Mouse (Mus musculus): ENCODE measurements at regions not wholly inside any gene's neighbourhood (a gene's known extent, or its start where the extent isn't known, plus 50 kb on each side); places are given as distances from the start of the nearest gene placed in this dataset.
"Not testable (repeated sequence)": the region's sequence is repeated elsewhere in the genome, so short reads cannot be mapped to it uniquely, and the experiment has no call there.

DNA sequence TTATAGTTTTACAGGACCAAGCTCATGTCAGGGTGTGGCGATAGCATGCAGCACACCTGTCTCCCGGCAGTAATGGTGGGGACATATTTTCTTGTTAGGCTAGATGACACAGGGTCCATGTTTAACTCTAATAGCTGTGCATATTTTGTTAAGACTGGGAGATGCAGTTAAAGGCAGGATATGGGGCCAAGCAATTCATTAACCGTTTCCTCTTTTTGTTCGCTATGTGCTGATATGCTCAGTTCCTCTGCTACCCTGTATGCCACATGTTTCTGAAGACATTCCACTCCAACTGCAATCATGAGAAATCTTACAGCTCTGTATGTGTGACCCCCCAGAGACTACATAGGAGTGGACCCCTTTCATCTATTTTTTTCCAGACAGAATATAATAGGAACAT, 104.0 kb upstream of the Stt3b start:
- intact Hi-C loops (cut with DNase I): no loop called here
- no peak for DNase-seq

DNA sequence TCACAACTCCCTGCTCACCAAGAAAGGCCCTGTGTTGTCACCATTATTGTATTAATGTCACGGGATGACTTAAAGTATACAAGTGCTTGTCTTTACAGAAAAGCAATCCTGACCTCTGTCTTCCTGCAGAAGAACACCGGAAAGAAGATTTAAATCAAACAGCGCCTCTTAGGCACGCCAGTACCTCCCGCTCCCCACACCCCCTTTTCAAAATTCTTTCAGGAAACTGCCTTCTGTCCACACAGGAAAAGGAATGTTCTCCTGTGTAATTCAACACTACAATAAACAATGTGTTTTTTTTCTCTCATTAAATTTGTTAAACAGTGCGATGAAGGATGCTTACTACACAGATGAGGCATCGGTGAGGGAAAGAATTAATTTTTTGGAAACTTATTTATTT, 112.6 kb upstream of the Stt3b start:
- no peak for DNase-seq
- intact Hi-C loops (cut with DNase I): no loop called here

DNA sequence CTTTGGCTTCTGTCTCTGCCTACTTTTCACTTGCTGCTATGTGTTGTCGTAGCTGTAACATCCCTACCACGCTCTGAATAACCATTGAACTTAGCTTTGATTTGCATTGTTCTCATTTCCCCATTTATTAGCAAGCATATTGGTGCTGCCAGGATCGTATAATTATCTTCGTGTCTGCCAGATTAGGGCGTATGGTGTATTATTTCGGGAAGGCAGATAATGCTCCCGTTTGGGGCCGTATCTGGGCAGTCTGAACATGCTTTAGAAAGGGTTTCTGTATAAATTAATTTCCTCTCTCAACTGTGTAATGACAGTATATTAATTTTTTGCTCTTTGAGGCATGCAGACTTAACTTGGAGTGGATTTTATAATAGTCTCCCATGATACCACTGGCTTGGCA, 116.5 kb upstream of the Stt3b start:
- intact Hi-C loops (cut with DNase I): no loop called here

DNA sequence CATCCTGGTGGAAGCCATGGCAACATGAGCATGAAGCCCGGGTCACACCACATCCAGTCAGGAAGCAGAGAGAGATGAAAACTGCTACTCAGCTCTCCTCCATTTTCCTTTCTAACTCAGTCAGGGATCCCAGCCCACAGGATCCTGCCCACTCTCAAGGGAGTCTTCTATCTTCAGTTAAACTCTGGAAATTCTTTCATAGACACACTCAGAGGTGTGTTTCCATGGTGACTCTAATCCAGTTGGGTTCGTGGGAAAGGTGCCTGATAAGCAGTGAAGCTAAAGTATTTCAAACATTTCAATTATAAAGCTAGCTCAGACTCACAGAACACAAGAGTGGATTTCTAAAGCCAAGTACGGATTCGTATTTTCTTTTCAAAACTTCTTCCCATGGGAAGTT, 120.0 kb upstream of the Stt3b start:
- intact Hi-C loops (cut with DNase I): no loop called here
- no peak for DNase-seq

More for the DNA sequence above, 116.5 kb upstream of the Stt3b start:
- DNase-seq: no peak

DNA sequence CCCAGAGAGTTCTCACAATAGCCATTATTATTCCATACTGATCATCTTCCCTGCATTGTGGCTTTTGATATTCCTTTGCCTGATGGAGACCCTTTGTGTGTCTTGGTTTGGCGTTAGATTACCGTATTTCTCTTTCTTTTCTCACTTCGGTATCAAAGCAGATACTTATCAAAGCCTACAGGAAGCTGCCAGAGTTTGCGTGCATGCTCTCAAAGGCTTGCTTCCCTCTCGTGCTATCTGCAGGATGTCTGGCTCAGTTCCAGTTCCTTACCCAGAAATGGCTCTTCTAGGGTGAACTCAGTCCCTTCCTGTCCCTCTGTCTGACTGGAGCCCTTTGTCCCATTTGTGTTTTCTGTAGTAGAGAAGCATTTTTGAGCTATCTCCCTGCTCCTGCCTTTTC, 124.5 kb upstream of the Stt3b start:
- peak in 1 of 2 experiments; percentile 4 for DNase-seq
- intact Hi-C loops (cut with DNase I): no loop called here

DNA sequence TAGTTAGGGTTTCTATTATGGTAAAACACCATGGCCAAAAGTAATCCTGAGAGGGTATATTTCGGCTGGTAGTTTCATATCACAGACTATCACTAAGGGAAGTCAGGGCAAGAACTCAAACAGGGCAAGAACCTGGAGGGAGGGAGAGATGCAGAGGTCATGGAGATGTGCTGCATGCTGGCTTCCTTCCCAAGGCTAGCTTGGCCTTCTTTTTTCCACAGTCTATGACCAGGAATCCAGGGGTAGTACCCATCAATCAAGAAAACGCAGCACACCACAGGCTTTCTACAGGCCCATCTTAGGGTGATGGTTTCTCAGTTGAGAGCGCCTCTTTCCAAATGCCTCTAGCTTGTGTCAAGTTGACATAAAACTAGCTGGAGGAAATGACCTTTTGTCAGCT, 126.1 kb upstream of the Stt3b start:
- intact Hi-C loops (cut with DNase I): no loop called here
- no peak for DNase-seq

DNA sequence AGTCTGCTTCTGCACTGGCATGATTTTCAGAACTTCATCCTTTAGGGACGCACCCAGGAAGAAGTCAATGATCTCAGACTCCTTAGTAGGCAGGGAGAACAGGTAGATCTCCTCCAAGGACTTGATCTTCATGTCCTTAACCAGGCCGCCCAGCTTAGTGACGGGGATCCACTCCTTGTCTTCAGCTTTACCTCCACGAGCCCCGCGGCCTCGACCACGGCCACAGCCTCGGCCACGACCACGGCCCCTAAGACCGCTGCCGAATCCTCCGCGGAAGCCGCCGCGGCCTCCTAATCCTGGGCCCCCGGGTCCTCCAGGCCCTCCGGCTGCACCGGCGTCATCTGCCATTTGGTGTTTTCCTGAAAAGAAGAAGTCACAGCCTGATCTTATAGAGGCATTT, 128.0 kb upstream of the Stt3b start:
- DNase-seq; intact Hi-C loops (cut with DNase I): not testable (repeated sequence)

DNA sequence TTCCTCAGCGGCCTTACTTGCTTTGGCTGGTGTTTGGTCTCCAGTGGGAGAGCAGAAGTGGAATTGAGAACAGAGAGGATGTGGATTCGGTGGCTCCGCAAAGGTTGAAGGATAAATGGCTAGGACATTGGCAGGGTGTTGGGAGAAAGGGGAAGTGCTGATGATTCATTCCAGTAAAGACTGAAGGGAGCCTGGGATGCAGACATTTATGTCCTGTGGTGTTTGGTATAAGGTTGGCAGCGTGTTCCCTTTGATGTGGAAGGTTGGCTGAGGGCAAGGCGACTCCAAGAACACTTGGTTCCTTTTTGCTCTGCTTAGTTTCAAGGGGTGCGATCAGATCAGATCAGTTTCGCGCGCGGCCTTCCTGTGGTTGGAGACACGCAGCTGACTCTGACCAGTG, 136.5 kb upstream of the Stt3b start:
- no peak for DNase-seq
- intact Hi-C loops (cut with DNase I): no loop called here

DNA sequence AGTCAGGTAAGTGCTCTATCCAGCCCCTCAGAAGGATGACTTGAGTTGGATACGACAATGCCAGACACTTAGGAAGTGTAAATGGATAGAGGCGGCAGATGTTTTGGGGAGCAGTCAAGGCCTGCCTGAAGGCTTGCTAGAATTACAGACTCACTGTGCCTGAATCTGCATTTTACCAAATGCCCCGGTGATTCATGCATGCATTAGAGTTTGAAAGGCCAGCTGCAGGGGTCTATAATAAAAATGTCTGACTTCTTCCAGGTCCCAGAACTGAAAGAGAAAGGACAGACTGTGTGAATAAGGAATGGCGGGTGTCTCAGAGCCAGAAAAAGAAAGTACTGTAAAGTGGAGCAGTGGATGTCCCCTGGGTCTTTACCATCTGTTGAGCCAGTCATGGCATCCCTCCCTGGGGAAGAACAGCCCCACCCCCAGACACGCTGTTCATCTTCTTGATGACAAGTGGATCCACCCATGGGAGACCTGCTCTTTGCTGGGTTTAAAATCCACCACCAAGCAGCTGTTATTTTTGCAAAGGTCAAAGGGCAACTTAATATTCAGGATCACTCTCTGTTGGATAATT, 140.6 kb upstream of the Stt3b start:
- intact Hi-C loops (cut with DNase I): no loop called here
- DNase-seq: no peak

DNA sequence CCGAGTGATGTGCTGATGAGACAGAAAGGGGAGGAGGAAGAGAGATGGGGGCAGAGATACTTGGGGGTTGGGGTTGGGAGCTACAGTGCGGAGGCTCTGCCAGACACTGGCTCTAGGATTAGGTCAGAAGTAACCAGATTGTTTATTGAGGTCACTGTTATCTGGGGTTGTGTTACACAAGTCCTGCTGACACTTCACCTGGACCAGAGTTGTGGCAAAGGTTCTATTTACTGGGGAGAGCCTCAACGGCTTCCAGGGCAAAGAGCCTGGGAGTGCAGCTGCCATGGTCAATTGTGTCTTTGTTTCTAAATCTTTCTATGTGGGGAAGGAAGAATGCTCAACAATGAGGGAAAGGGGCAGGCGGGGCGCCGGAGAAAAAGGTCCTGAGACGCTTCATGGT, 144.6 kb upstream of the Stt3b start:
- DNase-seq: no peak
- intact Hi-C loops (cut with DNase I): no loop called here

DNA sequence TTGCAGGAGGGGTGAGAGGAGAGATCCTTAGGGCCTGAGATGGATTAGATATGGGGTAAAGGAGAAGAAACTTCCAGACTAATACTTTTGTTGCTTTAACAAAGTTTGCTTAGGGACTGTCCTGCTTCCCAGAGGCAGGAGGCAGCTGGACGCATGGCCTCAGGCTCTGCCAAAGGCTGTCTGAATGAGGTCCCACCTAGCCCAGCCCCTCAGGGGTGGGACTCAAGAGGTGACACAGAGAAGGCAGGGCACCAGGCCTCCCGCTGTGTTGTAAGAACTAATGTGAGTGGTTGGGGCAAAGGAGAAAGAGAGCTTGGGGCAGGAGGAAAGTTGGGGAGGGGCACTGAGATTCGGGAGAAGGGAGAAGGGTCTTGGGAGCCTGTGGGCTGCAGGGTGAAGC, 145.9 kb upstream of the Stt3b start:
- intact Hi-C loops (cut with DNase I): no loop called here

DNA sequence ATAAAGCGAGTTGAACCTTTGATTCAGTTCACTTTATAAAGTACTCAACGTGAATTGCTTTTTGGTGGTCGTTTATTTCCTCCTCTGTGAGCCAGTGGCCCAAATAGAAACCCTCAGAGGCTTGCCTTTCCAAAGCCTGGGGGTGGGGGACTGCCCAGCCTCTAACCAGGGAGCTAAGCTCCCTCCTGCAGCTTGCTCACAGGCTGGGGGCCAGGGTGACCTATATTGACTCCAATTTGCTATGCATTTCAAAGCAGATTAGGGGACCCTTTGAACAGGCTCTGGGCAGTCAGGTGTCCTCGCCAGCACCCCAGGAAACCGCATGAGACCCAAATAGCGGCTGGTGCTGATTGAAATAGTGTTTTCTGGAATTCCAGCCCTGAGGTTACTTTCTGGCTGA, 146.4 kb upstream of the Stt3b start:
- intact Hi-C loops (cut with DNase I): no loop called here
- DNase-seq: no peak

More for the DNA sequence above, 145.9 kb upstream of the Stt3b start:
- no peak for DNase-seq

DNA sequence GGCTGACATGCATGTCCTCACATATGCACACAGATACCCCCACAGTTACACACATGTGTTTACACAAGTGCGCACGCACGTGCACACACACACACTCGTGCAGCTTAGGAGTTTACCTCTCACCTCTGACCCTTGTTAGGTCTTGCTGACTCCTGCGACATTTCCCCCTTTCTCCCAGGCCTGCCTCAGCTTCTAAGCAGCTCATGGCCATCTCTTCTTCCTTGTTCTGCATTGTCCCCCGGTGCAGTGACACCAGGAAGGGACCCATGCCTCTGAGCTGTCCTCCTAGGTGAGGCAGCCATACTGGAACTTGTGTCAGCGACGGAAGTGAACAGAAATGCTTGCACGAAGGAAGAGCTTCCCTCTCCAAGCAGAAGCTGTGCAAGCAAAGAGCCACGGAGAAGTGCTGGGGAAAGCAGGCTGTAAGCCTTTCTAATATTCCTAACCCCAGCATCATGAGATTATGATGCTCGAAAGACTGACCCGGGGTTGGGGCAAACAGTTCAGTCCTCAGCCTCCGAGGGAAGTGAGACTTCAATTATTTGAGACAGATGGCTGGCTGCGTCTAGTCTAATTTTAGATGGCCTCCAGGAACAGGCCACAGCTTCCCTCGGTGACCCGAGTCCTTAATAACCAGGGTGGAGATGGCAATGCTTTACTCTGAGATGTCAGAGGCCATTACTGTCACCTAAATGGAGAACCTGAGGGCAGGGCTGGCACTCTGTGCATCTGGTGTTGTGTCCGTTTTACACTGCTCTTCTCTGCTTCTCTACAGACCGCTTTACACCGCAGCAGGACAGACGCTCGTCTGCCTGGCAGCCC, 147.9 kb upstream of the Stt3b start:
- DNase-seq: no peak
- intact Hi-C loops (cut with DNase I): no loop called here

DNA sequence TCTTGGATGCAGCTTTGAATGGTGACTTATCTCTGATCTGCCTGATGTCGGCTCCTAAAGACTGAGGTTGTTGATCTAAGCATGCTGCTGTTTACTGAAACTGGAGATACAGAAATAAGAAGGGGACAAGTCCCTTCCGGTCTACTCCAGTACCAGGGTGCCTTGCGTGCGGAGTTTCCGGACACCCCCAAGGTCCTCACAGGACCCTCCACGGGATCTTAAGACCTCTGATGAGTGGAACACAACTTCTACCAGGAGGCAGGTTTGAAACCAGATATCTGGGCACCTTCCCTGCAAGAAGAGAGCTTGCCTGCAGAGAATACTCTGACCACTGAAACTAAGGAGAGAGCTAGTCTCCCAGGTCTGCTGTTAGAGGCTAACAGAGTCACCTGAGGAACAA, 148.9 kb upstream of the Stt3b start:
- intact Hi-C loops (cut with DNase I): not testable (repeated sequence)

DNA sequence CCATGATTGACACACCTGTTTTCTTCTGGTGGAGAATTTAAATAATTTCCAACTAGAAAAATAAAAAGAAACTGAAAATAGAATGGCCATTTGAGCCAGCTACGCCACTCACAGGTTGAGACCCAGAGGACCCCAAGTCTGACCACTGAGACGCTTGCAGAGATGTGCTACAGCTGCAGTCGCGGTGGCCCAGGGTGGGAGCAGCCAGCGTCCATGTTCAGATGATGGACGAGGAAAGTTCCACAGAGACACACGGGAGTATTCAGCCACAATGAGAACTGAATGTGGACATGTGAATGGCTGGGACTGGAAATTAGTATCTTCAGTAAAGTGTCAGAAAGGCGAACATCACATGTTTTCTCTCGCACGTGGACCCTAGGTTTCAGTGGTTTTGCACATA, 155.1 kb upstream of the Stt3b start:
- DNase-seq: no peak
- intact Hi-C loops (cut with DNase I): no loop called here

More for the DNA sequence above, 148.9 kb upstream of the Stt3b start:
- DNase-seq: not testable (repeated sequence)

DNA sequence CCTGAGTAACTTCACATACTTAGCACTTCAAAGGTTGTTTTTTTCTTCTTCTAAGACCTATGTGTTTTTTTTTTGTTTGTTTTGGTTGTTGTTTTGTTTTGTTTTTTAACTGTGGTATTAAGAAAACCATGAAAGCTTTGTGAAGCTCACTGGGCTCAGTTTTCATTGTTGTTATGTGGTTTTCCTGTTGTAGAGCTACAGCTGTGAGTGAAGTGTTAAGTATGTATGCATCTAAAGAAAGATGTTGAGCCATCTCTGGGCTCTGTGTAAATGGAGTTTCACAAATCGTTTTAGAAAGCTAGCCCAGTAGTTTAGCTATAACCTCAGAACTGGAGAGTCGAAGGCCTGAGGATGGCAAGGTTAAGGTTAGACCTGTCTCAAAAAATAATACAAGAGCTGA, 158.4 kb upstream of the Stt3b start:
- DNase-seq: no peak
- intact Hi-C loops (cut with DNase I): no loop called here

DNA sequence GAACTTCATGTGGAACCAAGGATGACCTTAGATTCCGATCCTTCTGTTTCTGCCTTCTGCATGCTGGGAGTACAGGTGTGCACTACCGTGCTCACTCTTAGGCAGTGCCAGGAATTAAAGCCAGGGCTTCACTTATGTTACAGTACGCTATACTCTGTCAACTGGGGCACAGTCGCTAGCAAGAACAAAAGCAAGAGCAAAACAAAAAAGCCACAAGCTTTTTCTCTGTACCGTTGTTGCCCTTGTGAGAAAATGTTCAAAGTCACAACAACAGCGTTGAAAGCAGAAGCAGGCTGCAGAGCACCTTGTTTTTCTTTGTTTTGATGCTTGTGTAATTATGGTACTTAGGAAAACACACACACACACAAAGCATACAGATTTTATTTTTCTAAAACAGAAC, 161.4 kb upstream of the Stt3b start:
- DNase-seq: no peak
- intact Hi-C loops (cut with DNase I): no loop called here

DNA sequence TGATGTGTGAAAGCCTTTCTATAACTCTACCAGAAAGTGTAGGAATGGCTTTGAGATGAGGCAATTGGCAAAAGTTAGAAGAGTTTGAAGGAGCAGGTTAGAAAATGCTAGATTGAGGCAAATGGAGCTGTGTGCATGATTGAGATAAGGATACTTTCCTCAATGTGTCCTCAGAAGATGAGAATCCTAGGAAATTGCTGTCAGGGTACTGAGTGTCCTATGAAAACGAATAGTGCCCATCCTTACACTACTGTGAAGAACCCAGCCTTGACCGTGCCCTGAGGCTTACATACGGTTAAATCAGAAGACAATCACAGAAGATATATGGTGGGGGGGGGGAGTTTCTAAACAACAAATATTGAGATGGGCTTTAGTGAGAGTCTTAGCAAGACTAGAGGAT, 162.8 kb upstream of the Stt3b start:
- intact Hi-C loops (cut with DNase I): no loop called here
- no peak for DNase-seq

DNA sequence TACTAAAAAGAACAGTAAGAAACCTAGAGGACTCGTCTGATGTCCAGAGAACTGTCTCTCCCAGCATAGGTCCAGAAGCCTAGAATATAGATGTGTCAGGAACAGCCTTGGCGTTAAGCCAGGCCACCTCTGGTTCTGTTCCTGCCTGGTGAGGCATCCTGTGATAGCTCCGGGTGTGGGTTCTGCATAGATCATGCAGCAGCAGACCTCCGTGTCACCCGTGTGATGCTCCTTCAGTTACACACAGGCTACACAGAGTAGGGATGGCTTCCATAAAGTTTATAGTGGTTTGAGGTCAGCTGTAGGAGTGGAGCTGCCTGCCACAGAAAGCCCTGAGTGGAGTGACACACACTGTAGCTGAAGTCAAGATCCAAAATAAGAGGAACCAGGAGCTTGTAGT, 163.6 kb upstream of the Stt3b start:
- no peak for DNase-seq
- intact Hi-C loops (cut with DNase I): no loop called here

DNA sequence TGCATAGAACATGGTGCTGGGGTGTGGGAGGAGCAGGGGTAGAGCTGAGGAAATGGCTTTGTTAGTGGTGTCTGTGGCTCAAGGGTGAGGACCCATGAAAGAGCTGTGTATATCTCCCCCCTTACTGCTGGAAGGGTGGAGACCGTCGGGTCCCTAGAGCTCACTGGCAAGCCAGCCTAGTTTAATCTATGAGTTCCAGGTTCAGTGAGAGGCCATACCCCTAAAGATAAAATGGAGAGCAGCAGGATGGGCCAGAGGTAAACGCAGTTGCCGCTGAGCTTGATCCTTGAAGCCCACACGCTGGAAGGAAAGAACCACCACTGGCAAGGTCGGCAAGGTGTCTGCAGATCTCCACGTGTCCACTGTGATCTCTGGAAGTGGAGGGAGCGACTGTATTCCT, 164.1 kb upstream of the Stt3b start:
- DNase-seq: no peak
- intact Hi-C loops (cut with DNase I): no loop called here

DNA sequence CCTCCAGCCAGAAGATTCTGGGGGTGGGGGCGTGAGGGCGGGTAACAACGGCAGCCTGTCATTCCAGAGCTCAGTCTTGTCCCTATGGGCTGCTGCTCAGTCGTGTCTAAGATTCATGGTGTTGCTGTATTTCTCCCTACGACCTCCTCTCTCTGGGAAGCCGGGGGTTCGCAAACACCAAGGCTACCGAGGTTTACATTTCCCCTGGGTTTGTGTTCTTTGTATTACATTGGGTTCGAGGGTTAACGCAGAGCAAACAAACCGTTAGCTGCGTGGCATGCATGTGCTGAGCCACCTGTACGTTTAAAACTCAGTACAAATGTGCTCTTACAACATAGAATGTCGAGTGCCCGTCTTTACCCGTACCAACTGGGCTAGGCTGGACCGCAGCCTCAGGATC, 166.0 kb upstream of the Stt3b start:
- no peak for DNase-seq
- intact Hi-C loops (cut with DNase I): no loop called here

DNA sequence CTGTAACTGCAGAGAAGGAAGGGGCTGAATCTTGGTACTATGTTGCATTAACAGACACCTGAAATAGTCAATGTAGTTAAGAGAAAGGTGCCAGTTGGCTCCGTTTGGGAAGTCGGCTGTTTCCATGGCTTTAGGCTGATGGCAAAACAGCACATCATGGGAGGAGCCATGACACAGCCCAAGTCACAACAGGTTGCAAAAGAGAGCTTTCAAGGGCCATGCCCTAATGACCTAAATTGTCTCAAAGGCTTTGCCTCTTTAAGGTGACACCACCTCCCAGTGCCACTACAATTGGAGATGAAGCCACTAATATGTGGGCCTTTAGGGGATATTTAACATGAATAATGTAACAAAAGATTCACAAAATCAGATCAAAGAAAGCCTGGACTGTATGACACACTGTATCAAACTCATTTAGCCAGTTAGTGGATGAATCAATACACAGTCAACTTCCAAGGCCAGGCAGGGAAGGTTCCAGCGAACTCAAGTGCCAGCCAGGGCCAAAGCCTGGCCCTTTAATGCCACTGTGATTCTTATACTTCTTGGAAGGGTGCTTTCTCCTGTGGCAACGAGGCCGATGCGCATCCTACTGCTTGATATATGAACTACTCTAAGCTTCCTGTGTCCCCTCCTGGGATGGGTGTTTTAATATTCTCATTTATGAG, 167.5 kb upstream of the Stt3b start:
- DNase-seq: no peak
- intact Hi-C loops (cut with DNase I): no loop called here

All from heart, postnatal 14 days (tissue).